Mouse (Mus musculus) forebrain, embryonic 11.5 days (tissue): ENCODE measurements around the gene Ecd. TPM values are rescaled to one million over a fixed set of nuclear protein-coding genes. Genes with fewer than 3 reads are reported as not detected.
"Not testable (repeated sequence)": the region's sequence is repeated elsewhere in the genome, so short reads cannot be mapped to it uniquely, and the experiment has no call there.

Source experiments
- ATAC-seq: fragments of 200-750 bp; cut with Nextera tagmentation; replicated peaks from 2 replicates; pipeline ENCODE4 v1.8.0; 2017; ENCODE audit warnings: moderate TSS enrichment; ENCODE audit not compliant: low FRiP score
- DNase-seq: peaks from one replicate; pipeline ENCODE4 v3.0.0-alpha.2; 2017; ENCODE audit warnings: low spot score
- H3K27ac ChIP-seq: fragments of 300-500 bp; sonication (generic); 2 replicates; pipeline ENCODE4 v1.5.1; 2014; ENCODE audit warnings: low read depth, low read length
- H3K27me3 ChIP-seq: fragments of 300-500 bp; sonication (generic); 2 replicates; pipeline ENCODE4 v1.6.1; 2014; ENCODE audit warnings: mild to moderate bottlenecking, low read length, mixed read lengths; ENCODE audit not compliant: control insufficient read depth, insufficient read depth
- H3K36me3 ChIP-seq: fragments of 300-500 bp; sonication (generic); 2 replicates; pipeline ENCODE4 v1.6.1; 2014; ENCODE audit warnings: mild to moderate bottlenecking, low read length, moderate library complexity, mixed read lengths; ENCODE audit not compliant: control insufficient read depth, insufficient read depth
- H3K4me1 ChIP-seq: fragments of 300-500 bp; sonication (generic); replicated peaks from 2 replicates; pipeline ENCODE4 v1.6.1; 2014; ENCODE audit warnings: low read length, mixed read lengths; ENCODE audit not compliant: control insufficient read depth, insufficient read depth
- H3K4me2 ChIP-seq: fragments of 300-500 bp; sonication (generic); 2 replicates; pipeline ENCODE4 v1.6.1; 2014; ENCODE audit warnings: low read depth, mild to moderate bottlenecking, low read length, moderate library complexity, mixed read lengths; ENCODE audit not compliant: severe bottlenecking
- H3K4me3 ChIP-seq: fragments of 300-500 bp; sonication (generic); 2 replicates; pipeline ENCODE4 v1.5.1; 2014; ENCODE audit warnings: low read depth, low read length
- H3K9ac ChIP-seq: fragments of 300-500 bp; sonication (generic); 2 replicates; pipeline ENCODE4 v1.6.1; 2014; ENCODE audit warnings: low read length
- H3K9me3 ChIP-seq: fragments of 300-500 bp; sonication (generic); 2 replicates; pipeline ENCODE4 v1.6.1; 2016; ENCODE audit warnings: low read length, mixed read lengths; ENCODE audit not compliant: control insufficient read depth
- WGBS: fragments of 180-500 bp; shearing (Covaris S2); extraction: QIAGEN DNeasy Blood & Tissue Kit; methylation state at CpG from one replicate; pipeline ENCODE4 v1.1.7; 2014; 5-methylcytosine and 5-hydroxymethylcytosine counted together
- polyA plus RNA-seq: library from polyadenylated mRNA; unstranded; fragments of >200 nt; fragmentation: Nextera tagmentation; extraction: Ambion mirVana; gene quantifications from 2 replicates; pipeline ENCODE4 v1.2.1, GENCODE M21; 2014

Gene Ecd
- polyA plus RNA-seq, 1 experiment from 2014 or later = 77.9 TPM

DNA sequence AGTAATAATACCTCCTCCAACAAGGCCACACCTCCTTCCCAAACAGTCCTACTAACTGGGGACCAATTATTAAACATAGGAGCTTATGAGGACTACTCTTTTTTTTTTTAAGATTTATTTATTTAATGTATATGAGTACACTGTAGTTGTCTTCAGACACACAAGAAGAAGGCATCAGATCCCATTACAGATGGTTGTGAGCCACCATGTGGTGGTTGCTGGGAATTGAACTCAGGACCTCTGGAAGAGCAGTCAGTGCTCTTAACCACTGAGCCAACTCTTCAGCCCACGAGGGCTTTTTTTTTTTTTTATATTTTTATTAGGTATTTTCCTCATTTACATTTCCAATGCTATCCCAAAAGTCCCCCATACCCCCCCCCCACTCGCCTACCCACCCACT, 42.8 kb downstream of the Ecd start:
- not testable (repeated sequence) for H3K27ac ChIP-seq, H3K4me2 ChIP-seq, ATAC-seq, H3K36me3 ChIP-seq, H3K4me3 ChIP-seq, H3K9me3 ChIP-seq, H3K4me1 ChIP-seq, H3K9ac ChIP-seq, H3K27me3 ChIP-seq, DNase-seq
- WGBS = 67% methylated on average over 2 of the region's 2 CpGs

DNA sequence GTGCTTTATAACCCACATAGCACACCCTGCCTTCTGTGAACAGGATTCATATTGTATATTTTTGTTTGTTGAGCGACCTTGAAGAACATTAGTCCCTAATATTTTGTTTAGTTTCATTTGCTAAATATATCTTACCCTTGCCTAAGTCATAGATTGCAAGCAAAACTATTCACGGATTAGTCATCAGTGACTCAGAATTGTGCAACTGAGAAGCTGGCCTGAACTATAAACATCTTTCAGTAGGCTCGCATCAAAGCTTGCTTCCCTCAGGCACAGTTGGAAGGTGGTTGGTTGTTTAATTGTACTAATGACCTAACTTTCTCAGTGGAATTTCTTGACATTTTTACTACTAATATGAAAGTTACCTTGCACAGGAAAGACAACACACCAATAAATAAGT, 49.8 kb downstream of the Ecd start:
- Histone ChIP-seq H3K9ac (no peak overlapping the region), H3K4me2 (no peak overlapping the region), H3K27me3 (no peaks in the 10 kb centered on the region), H3K4me1 (no peaks in the 10 kb centered on the region), H3K9me3 (no peaks in the 10 kb centered on the region), H3K36me3 (no peaks in the 10 kb centered on the region), H3K4me3 (no peak overlapping the region), H3K27ac (no peak overlapping the region)
- DNase-seq = peak; percentile 4
- 85% methylated on average over 3 of the region's 3 CpGs for WGBS
- no peak for ATAC-seq

DNA sequence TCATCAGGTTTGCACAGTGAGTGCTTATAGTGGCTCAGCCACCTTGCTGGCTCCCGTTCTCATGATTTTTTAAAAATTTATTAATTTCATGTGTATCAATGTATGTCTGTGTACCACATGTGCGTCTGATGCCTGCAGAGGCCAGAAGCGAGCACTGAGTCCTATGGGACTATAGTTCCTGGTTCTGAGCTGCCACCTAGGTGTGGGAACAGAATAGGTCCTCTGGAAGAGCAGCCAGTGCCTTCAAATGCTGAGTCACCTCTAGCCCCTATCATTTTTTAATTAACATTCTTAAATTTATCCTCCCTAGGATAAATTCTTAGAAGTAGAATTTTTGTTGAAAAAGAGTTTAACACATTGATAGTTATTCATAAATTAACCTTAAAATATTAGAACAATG, 50.3 kb downstream of the Ecd start:
- DNase-seq (no peak), ATAC-seq (no peak)
- 86% methylated on average over 3 of the region's 3 CpGs for WGBS
- H3K36me3 ChIP-seq = no peaks in the 10 kb centered on the region
- H3K27me3 ChIP-seq = no peaks in the 10 kb centered on the region
- no peaks in the 10 kb centered on the region for H3K9me3 ChIP-seq
- no peak overlapping the region for H3K27ac ChIP-seq
- no peak overlapping the region for H3K4me3 ChIP-seq
- no peak overlapping the region for H3K4me2 ChIP-seq
- H3K4me1 ChIP-seq = no peaks in the 10 kb centered on the region
- no peak overlapping the region for H3K9ac ChIP-seq

DNA sequence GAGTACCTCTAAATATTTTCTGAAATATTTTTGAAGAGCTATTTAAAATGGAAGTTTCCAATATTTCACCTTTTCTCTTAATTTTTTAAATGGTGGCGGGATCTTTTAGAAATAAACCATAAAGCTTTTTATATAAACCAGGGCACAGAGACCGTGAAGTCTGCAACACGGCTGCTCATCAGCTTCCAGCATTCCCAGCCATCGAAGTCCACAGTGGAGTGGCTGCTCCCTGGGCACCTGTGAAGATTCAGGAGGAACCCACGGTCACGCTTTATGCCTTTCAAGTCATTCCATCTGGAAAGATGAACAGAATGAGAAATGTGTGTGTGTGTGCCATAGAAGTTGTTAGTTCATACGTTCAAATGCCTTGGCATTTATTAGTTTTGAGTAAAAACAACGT, 53.0 kb downstream of the Ecd start:
- no peak for ATAC-seq
- H3K4me2 ChIP-seq = peak overlapping the region; percentile 41
- DNase-seq = no peak
- no peaks in the 10 kb centered on the region for H3K27me3 ChIP-seq
- H3K9ac ChIP-seq = peak overlapping the region; percentile 57; the same call in 1 of the 2 replicates
- H3K9me3 ChIP-seq = no peaks in the 10 kb centered on the region
- peak overlapping the region; percentile 51 for H3K4me3 ChIP-seq
- 58% methylated on average over 8 of the region's 8 CpGs for WGBS
- H3K36me3 ChIP-seq = no peaks in the 10 kb centered on the region
- no peaks in the 10 kb centered on the region; the same call in 1 of the 2 replicates for H3K4me1 ChIP-seq
- H3K27ac ChIP-seq = no peak overlapping the region

DNA sequence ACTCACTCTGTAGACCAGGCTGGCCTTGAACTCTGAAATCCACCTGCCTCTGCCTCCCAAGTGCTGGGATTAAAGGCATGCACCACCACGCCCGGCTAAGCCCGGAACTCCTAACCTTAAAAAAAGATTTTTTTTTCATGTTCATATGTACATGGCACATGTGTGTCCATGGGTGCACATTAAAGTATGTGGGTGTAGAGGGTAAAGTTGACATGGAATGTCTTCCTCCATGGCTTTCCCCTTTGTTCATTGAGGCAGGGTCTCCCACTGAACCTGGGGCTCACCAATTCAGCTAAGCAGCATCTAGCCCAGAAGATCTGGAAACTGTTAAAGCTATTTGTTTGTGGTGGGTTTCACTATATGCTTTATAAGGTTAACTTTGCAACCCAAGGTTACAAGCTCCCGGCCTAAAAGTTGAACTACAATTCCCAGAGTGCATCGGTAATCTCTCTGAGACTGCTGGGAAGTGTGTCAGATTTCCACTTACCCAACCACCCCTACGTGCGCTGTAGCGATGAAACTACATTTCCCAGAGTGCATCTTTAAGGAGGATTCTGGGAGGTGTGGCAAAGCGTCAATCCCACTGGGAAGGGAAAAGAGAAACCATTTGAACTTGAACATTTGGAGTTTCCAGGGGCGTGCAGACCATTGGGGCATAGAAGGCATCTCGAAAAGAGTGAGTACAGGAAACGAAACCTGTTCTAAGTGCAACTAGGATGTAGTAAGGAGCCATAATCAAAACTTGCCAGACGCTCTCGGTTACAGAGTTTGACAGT, 53.6 kb downstream of the Ecd start, which contains the start of gene Nudt13:
Gene Nudt13 (plus strand): TSS at position 581 of the 776 bp plus-strand sequence.
- Histone ChIP-seq H3K36me3 (no peaks in the 10 kb centered on the region), H3K9me3 (no peaks in the 10 kb centered on the region), H3K4me1 (no peaks in the 10 kb centered on the region; the same call in 1 of the 2 replicates), H3K4me3 (peak within 1 kb of the TSS; percentile 51), H3K4me2 (peak within 1 kb of the TSS; percentile 41), H3K27me3 (no peaks in the 10 kb centered on the region), H3K9ac (peak within 1 kb of the TSS; percentile 57), H3K27ac (no peak within 1 kb of the TSS)
- WGBS = 25% methylated on average over 14 of the region's 14 CpGs
- peak; percentile 96 for ATAC-seq
- peak; percentile 78 for DNase-seq

DNA sequence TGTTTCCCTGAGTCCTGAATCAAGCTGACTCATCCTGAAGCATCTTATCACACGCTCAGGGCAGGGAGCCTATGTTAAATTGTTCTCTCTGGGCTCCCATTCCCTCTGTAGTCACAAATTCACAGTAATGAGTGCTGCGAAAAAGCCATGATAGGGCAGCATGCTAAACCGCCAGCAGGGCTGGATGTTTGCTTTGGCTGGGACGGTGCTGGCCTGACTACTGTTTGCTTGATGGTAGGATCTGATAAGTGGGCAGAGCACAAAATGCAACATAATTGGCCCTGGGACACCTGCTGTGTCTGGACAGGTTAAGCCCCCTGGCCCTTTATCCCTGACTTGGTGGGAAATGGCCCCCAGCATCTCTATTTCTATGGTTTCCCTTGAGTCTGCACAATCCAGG, 56.5 kb downstream of the Ecd start:
- no peak for ATAC-seq
- 47% methylated on average over 4 of the region's 4 CpGs for WGBS

More for the DNA sequence above, 56.5 kb downstream of the Ecd start:
- Histone ChIP-seq H3K4me3 (no peak overlapping the region), H3K27ac (no peak overlapping the region), H3K27me3 (no peaks in the 10 kb centered on the region), H3K9ac (no peak overlapping the region), H3K9me3 (no peaks in the 10 kb centered on the region), H3K36me3 (no peaks in the 10 kb centered on the region), H3K4me1 (no peaks in the 10 kb centered on the region; the same call in 1 of the 2 replicates), H3K4me2 (no peak overlapping the region)
- no peak for DNase-seq

Other genes with a start within 250 kb of the Ecd start
- 11.6 and 11.7 TPM in 2 replicates for gene Saysd1, start 209.6 kb downstream of the Ecd start, polyA plus RNA-seq
- 14.9 and 15.4 TPM in 2 replicates for gene Kcnk5, start 166.3 kb downstream of the Ecd start, polyA plus RNA-seq
- not detected in 2 replicates for gene Kcnk16, start 78.9 kb downstream of the Ecd start, polyA plus RNA-seq
- gene Nudt13, start 53.4 kb downstream of the Ecd start, polyA plus RNA-seq = 8.5 and 12.6 TPM in 2 replicates
- gene Fam149b, start within 50 bp of the Ecd start, polyA plus RNA-seq = 59.5 and 60.8 TPM in 2 replicates
- 317 and 327 TPM in 2 replicates for gene Dnajc9, start 40.8 kb upstream of the Ecd start, polyA plus RNA-seq
- 69.7 and 75.5 TPM in 2 replicates for gene Mrps16, start 45.5 kb upstream of the Ecd start, polyA plus RNA-seq
- 0.24 and 0.64 TPM in 2 replicates for gene Cfap70, start 104.1 kb upstream of the Ecd start, polyA plus RNA-seq
- 12.8 and 14.6 TPM in 2 replicates for gene Anxa7, start 132.0 kb upstream of the Ecd start, polyA plus RNA-seq
- gene Mss51, start 148.8 kb upstream of the Ecd start, polyA plus RNA-seq = 1.1 and 1.4 TPM in 2 replicates
- 61.5 and 69.1 TPM in 2 replicates for gene Ppp3cb, start 198.5 kb upstream of the Ecd start, polyA plus RNA-seq